Mouse (Mus musculus) cerebral cortex, adult 2 months (tissue): ENCODE data around the gene Man1a.

Source experiments
- WGBS: fragments of 180-500 bp; shearing (Covaris S2); methylation state at CpG from one replicate; pipeline ENCODE4 v1.1.7; 2018; 5-methylcytosine and 5-hydroxymethylcytosine counted together

Man1a gene

GRCm38 (mm10) chr10:54059679-54060249 is 16.6 kb downstream of the Man1a start:
- WGBS = 29% methylated on average over 6 of the region's 6 CpGs

DNA sequence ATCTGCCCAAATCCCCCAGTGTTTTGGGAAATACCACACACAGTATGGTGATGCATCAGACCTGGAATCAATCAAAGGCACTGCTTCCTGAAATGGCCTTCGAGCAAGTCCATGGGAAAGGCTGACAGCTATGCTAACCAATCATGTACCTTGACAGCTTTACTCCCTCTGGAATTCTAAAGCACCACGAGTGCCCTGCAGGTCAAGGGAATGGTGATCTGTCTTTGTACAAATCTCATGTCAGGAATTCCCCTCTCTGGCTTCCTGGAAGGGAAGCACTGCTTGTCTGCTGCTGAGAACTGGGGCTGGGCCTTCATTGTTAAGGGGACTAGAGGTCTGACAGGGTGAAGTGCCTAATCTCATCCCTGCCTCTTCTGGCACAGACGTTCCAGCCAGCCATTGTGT is 17.3 kb downstream of the Man1a start:
- WGBS = 52% methylated on average over 3 of the region's 3 CpGs

DNA sequence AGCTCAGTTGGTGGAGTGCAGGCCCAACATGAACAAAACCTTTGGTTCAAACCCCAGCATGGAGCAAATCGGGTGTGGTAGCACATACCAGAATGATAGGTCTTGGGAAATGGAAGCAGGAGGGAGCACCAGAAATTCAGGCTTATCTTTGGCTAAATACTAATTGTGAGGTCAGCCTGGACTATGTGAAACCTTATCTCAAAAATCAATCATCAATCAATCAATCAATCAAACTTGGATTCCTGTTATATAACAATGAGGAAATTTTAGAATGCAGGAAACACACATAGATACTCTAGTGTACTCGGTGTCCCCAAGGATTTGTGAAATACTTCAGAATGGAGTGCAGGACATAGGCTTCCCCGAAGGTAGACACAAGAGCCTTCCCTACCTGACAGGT is 17.8 kb downstream of the Man1a start:
- WGBS = 89% methylated on average over 3 of the region's 3 CpGs

DNA sequence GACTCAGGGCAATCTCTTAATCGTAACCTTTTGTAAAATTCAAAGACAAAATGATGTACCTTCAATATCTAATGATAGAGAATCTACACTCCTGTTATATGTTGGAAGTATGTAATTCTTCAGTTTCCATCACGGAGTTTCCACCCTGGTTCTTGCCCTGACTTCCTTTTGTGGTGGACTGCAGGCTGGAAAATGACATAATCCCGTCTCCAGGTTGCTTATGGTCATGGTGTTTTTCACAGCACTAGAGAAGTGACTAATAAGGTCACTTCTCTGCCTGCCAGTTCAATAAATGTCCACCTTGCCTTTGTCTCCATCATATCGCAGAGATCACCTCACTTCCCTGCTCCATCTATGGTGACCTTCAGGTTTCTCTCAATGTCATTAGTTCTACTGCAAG is 22.2 kb downstream of the Man1a start:
- 87% methylated on average over 4 of the region's 4 CpGs for WGBS

DNA sequence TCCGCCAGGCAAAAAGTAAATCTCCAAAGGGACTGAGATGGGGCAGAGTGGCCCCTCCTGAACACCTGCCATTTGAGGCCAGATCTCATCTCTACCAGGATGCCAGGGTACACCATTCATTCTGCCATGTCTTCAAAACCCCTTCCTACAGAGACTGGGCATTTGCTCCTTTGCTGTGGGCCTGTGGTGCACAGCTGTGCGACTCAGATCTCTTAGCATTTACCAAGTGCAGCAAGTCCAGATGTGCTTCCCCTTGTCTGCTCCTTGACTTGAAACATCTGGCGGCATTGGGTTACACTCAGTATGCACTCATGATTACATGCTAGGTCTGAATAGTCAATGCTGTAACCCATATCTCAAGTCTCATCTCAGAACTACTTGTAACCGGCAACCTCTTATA is 28.5 kb downstream of the Man1a start:
- WGBS = 85% methylated on average over 4 of the region's 4 CpGs

- WGBS = 91% methylated on average over 3 of the region's 3 CpGs
Observed at GRCm38 (mm10) chr10:54043358-54043757, 33.1 kb downstream of the Man1a start.

DNA sequence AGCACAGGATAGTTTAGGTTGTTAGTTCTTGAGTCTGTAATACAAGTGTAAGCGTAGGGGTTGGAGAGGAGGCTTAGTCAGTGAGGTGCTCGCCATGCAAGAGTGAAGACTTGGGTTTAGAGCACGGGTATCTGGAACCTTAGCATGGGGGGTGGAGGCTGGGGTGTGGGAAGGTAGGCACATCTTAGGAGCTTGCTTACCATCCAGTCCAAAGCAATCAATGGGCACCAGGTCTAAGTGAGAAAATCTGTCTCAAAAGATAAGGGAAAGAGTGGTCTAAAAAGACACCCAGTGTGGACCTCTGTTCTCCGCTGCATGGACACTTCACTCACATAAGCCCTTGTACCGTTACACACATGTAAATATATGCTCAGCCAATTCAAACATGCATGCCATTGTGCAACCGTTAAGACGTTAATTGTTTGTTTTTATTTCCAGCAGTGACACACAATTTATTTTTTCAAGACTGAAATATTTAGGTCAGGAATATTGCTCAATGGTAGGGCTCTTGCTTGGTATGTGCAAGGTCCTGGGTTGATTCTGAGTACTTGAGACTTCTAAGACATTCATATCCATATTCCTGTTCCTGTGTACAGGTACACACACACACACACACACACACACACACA is 34.1 kb downstream of the Man1a start:
- WGBS = 84% methylated on average over 7 of the region's 7 CpGs

DNA sequence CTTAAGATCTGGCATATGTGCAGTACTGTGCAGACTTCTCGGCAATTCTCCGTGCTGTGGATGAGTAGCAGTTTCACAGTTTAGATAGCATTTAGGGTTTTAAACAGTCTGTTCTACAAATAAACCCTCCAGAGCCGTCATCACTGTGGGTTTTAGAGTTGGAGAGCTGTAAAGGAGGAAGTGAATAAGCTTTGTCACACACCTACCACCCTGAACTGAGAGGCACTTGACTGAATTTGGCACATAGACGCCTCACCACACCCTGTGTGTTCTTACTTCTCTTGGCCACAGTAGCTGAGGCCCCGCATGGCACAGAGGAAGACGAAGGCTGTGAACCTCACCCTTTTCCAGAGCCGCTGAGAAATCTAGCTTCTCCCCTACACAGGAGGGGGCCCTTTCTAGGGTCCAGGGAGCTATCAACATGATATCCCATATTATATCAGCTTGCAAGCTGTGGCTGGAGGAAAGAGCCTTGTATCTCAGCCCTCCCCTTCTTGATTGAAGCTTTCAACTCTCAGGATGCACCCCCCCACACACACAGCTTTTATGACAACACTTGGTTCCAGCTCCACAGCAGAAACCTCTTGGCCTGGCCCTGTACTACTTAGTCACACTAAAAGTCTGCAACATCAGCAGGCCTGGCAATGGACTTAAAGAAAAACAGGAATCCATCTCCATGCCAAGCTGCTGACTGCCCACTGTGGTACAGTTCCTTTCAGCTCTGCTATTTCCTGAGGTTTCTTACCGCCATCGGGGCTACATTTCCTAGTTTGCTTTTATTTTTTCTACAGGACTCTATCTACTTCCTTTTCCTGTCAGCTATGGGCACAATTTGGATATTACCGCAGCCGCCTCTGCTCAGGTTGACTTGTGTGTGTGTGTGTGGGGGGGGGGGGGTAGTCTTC is 35.9 kb downstream of the Man1a start:
- 46% methylated on average over 11 of the region's 11 CpGs for WGBS

- WGBS = 74% methylated on average over 4 of the region's 4 CpGs
Observed at GRCm38 (mm10) chr10:54039754-54040153, 36.7 kb downstream of the Man1a start.

DNA sequence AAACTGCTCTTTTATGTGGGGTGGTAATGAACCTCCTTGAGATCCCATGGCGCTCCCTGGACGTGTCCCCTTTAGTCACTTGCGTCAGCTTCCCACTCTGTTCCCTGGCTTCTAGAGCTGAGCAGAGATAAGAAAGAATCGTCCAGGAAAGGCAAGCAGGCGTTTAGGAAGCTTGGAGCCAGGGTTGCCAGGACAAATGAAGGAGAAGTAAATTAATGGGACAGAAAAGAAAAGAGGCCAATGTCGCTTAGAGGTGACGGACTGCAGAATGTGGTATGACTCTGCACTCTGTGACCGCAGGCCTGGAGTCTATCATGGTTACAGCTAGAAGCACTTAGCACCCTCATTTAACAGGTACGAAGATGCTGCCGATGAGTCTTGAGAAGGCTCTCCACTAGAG is 37.7 kb downstream of the Man1a start:
- 90% methylated on average over 10 of the region's 10 CpGs for WGBS

DNA sequence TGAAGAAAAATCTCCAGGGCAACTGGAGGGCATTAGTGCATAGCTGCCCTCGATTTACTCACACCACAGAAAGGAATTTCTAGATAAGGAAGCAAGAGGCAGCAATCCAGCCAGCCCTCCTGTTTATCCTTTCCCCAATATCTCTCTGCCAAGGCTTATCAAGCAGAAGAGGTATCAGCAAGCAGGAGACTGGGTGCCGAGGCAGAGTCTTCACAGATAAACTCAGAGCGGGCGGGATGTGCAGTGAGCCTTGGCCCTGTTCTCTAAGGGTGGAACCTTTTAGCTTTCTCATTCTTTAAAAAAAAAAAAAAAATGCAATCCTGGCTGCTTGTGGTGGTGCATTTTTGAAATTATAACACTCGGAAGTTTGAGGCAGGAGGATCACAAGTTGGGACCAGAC is 38.2 kb downstream of the Man1a start:
- WGBS = 87% methylated on average over 5 of the region's 5 CpGs

- 84% methylated on average over 10 of the region's 10 CpGs for WGBS
Observed at GRCm38 (mm10) chr10:54037348-54038010, 38.9 kb downstream of the Man1a start.

DNA sequence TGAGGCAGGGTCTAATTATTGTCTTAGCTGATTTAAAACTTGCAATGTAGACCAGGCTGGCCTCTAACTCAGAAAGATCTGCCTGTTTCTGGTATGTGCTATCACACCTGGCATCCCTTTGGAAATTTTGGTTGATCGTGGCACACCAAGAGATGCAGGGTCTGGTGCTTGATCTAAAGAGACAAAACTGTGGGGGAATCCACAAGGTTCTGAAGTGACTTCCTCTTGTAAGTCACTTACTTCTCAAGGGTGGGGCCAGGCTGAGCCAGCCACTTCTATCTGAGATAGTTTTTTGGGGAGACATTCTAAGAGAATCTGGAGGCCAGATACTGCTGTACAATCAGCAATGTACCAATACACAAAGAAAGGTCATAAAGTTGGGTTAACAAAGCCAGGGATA is 40.8 kb downstream of the Man1a start:
- 91% methylated on average over 1 of the region's 1 CpGs for WGBS

- WGBS = 61% methylated on average over 2 of the region's 2 CpGs
Observed at GRCm38 (mm10) chr10:54034779-54035178, 41.6 kb downstream of the Man1a start.

DNA sequence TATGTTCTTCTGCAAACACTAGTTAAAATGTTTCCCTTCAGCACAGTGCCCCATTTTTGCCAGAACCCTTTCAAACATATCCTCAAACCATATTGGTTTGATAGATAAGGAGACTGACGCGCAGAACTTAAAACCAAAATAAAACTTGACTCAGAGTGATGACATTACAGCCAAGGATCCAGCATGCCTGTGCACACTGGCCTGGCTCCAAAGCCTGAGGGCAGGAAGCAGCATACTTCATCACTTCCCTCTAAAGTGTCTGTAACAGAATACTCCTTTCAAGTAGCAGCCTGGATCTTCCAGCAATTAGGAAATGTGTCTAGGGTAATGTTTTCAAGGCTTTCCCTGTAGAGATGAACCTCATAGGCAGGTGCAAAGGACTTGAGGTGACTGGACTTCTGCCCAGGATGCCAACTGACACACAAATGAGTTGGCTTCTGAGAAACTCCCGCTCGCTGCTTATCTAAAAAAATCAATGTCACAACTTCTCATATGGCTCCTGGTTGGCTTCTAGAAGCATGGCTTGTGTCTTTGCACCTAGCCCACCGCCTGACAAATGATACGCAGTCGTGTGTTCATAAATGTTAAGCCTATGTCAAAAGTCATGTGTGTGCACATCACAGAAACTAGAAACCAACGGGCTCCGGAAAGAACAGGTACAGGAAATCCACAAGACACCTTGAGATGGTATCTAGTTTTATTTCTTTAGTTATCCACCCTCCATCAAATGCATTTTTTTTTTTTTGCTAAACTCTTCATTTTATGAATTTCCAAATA is 43.9 kb downstream of the Man1a start:
- WGBS = 86% methylated on average over 9 of the region's 9 CpGs

DNA sequence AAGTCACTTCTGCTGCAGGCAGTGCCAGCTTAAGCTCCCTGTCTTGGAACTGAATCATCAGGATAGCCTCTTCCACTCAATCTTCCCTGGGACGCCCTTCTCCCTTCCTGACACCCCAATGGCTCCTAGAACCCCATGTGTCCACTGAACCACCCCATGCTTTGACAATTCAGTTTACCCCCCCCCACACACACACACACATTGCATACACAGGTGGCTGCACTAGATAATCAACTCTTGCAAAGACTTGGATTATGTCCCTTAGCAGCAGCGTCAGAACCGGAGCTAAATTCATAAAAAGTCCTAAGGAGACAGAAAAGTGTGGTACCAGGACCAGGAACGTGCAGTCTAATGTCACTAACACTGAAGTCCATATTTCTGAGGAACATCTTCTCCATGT is 47.5 kb downstream of the Man1a start:
- WGBS = 94% methylated on average over 4 of the region's 4 CpGs

DNA sequence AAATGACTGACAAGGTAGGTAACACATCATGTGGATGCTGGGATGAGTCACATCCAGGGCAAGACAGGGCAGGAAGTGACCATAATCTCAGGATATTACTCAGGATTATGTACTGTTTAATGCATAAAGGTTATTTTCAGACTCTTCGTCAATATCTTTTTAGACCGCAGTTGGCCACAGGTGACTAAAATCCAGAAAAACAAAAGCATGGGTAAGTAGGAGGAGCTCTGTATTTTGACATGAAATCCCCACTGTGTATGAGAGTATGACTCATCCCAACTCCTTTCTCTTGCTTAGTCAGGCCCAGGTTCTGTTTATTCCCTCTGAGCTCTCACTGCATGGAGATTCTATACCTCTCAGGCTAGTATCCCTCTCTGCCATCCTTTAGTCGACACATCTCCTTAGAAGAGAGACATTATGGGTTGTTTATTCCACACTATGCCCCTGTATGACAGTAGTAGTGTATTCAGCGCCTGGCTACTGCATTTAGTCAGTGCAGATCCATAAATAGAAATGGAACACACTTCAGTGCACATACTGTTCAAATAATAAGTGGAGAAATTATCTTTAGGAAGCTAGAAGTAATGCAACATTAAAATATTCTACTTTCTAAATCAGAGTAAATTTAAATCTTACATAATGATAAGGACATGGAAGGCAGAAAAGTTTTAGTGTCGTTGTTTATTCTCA is 49.5 kb downstream of the Man1a start:
- 50% methylated on average over 5 of the region's 5 CpGs for WGBS

- 85% methylated on average over 4 of the region's 4 CpGs for WGBS
Observed at GRCm38 (mm10) chr10:54026101-54026500, 50.3 kb downstream of the Man1a start.

DNA sequence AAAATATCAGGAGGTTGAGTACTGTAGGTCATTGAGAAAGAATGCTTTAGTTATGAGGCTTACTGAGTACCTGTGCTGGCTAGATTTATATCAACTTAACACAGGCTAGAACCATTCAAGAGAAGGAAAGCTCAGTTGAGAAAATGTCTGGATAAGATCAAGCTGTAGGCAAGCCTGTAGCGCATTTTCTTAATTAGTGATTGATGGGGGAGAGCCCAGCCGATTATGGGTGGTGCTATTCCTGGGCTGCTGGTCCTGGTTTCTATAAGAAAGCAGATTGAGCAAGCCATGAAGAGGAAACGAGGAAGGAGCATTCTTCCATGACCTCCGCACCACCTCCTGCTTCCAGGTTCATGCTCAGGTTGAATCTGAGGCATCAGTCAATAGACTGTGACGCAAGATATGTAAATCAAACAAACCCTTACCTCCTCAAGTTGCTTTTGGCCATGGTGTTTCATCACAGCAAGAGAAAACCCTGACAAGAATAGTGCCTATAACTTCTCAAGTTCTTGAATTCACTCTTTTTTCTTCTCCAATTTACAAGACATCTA is 58.4 kb downstream of the Man1a start:
- WGBS = 82% methylated on average over 5 of the region's 5 CpGs

- 70% methylated on average over 15 of the region's 15 CpGs for WGBS
Observed at GRCm38 (mm10) chr10:54014116-54014758, 62.2 kb downstream of the Man1a start.
